Mouse (Mus musculus): ENCODE measurements around the gene Zfp598.

GRCm38 (mm10) chr17:24695326-24696010 lies 26.0 kb downstream of the Zfp598 start:
- TF ChIP-seq CTCF (IDR thresholded peaks at IDR 0.05; ENCODE audit: low read depth) (no peak), EP300 (optimal IDR thresholded peaks at IDR 0.05) (no peak)
